Mouse (Mus musculus) central nervous system, embryonic 18 days (tissue): Measurements from ENCODE around the gene Abcc9. TPM values are rescaled to one million over a fixed set of nuclear protein-coding genes. Genes with fewer than 3 reads are reported as not detected.

Experiments
- polyA plus RNA-seq: library from polyadenylated mRNA; depleted of rRNA; stranded (reverse); fragments of >200 nt; gene quantifications from 2 replicates; pipeline ENCODE4 v1.2.3, GENCODE M21; 2012; rRNA removed

The Abcc9 gene
- 4.7 TPM in 2 replicates for polyA plus RNA-seq

GRCm38 (mm10) chr6:142701652-142702637 is at the start of gene Abcc9:
TSS of gene Abcc9 (minus strand) at chr6:142702315.

GRCm38 (mm10) chr6:142571055-142571618 is 131.0 kb downstream of the Abcc9 start, which contains the start of gene Kcnj8:
TSS of gene Kcnj8 (minus strand) at chr6:142571614.

Other genes starting within 250 kb of the Abcc9 start
- gene Gys2, start 229.2 kb downstream of the Abcc9 start, polyA plus RNA-seq = 0.04 TPM in 1 of 2 replicates, not detected in the other
- 363 and 387 TPM in 2 replicates for gene Ldhb, start 194.4 kb downstream of the Abcc9 start, polyA plus RNA-seq
- gene Kcnj8, start 130.7 kb downstream of the Abcc9 start, polyA plus RNA-seq = 10.6 and 11.0 TPM in 2 replicates
- gene Cmas, start 54.4 kb upstream of the Abcc9 start, polyA plus RNA-seq = 135 and 139 TPM in 2 replicates
- 0.24 and 0.26 TPM in 2 replicates for gene Sult6b2, start 102.2 kb upstream of the Abcc9 start, polyA plus RNA-seq